Mouse (Mus musculus) layer of hippocampus, postnatal 10 days (tissue): Measurements from ENCODE around the gene Gm26657. TPM values are rescaled to one million over a fixed set of nuclear protein-coding genes. Genes with fewer than 3 reads are reported as not detected.

Experiments used
- DNase-seq, 2 experiments: peaks; one replicate each; pipeline ENCODE4 v3.0.0; 2021; ENCODE audit warnings: low spot score in 2 of 2
- total RNA-seq, 2 experiments: library from RNA; stranded (reverse); gene quantifications; 2 replicates each; pipeline ENCODE4 v1.2.3; 2021

Gene Gm26657
- total RNA-seq, 2 experiments from 2014 or later: not detected

DNA sequence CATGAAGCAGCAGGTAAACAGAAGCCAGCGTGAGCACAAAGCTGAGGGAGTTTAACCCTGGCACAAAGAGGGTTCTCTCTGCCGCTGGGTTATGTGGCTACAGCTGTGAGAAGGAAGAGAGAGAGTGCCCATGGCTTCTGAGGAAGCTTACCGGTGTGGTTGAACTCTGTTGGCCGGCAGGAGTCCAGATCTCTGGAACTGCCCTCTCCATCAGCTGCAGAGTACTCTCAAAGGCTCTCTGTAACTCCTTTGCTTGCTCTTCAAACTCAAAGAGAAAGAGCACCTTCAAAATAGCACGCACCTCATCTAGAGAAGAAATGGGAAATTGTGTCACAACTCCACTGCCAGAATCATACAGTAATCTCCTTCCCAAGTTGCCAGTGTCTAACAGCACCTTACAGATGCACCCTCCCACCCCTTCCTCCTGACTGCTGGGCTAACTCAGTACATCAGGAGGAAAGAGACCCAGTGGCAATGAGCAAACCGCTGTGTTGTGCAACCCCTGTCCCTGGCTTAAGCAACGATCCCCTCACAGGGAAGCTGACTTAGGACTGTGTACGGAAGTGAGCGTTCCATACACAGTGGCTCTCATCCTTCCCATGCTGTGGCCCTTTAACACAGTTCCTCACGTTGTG lies 17.2 kb downstream of the Gm26657 start:
- no peak for DNase-seq

DNA sequence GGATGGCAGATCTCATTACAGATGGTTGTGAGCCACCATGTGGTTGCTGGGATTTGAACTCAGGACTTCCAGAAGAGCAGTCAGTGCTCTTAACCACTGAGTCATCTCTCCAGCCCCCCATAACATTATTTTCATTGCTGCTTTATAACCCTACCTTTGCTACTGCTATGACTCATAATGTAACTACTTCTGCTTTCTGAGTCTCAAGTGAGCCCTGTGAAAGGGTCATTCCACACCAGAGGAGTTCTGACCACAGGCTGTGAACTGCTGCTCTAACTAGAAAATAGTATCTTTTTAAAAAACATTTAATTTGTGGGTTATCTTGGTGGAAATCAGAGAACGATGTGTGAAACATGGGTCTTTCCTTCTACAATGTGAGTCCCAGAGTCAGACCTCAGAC lies 17.8 kb downstream of the Gm26657 start:
- DNase-seq: no peak

DNA sequence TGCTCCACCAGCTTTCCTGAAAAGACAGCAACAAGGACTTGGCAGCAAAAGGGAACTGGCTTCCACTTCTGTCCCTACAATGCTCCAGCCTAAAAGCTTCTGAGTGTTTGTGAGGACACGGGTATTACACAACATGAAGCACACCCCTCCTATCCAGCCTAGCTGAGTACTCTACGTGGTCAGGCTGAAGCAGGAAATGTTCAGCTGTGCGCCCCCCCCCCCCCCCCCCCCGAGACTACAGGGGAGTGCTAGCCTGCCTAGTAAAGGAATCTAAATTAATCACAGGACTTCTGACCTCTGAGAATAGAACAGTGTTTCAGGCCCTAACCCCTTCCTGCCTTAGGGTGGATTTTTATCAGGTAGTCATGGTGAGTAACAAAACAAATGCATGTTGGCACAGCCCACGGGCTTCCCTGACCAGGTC lies 28.0 kb downstream of the Gm26657 start:
- no peak for DNase-seq

DNA sequence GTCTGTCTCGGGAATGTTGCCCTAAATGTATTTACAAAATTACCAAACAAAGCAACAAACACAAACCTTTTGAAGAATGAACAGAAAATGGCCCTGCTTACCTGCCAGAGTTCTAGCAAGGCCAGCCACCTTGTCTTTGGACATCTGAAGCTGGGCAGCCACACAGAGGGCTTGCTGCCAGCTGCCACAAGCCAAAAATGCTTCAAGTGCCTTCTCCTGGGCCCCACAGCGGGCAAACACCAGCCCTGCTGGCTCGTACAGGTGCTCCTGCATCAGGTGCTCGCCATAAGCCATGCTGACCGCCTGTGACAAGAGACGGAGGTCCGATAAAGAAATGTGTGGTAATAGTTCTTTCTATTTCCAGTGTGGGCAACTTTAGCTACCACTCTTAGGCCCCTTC lies 29.0 kb downstream of the Gm26657 start:
- no peak for DNase-seq

DNA sequence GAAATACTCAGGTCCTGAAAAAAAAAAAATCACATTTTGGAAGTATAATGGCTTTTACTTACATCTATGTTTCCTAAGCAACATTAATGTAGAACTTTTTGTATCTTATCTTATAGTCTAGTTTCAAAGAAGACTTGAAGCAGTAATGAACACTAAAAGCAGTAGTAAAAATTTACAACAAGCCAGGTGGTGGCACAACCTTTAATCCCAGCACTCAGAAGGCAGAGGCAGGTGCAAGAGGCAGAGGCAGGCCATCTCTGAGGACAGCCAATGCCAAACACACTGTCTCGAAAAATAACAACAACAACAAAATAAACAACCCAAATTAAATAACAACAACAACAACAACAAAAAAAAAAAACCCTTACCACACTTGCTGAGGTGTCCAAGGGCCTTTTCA lies 31.2 kb downstream of the Gm26657 start:
- DNase-seq: no peak

Other genes starting within 250 kb of the Gm26657 start
- gene Actl7b, start 1.4 kb downstream of the Gm26657 start, total RNA-seq: under 1 TPM in 1 of 2 experiments, not detected in 1; 0.41 TPM
- not detected for gene Actl7a, start 3.3 kb downstream of the Gm26657 start, total RNA-seq
- 10 to 100 TPM; 73.8 to 78.5 TPM for gene Elp1, start 62.3 kb downstream of the Gm26657 start, total RNA-seq
- gene Fam206a, start 62.3 kb downstream of the Gm26657 start, total RNA-seq: 10 to 100 TPM; 17.8 to 17.9 TPM
- gene Ctnnal1, start 125.1 kb downstream of the Gm26657 start, total RNA-seq: 10 to 100 TPM; 13.1 to 17.6 TPM
- gene Tmem245, start 207.4 kb downstream of the Gm26657 start, total RNA-seq: 10 to 100 TPM; 27.1 to 27.6 TPM